Mouse (Mus musculus) testis, adult 2 months (tissue): Measurements from ENCODE around the gene Gng4.

Source experiments
- CTCF ChIP-seq: fragments of 200-500 bp; IDR thresholded peaks from 2 replicates; pipeline ENCODE4 v1.5.1; 2012; ENCODE audit warnings: low read depth, mild to moderate bottlenecking, inconsistent platforms, low read length, moderate library complexity; ENCODE audit not compliant: control insufficient read depth, insufficient read depth, insufficient replicate concordance
- POLR2A ChIP-seq: fragments of 200-500 bp; IDR thresholded peaks from 2 replicates; pipeline ENCODE4 v1.6.1; 2012; ENCODE audit warnings: low read depth, mild to moderate bottlenecking, inconsistent platforms, low read length, moderate library complexity; ENCODE audit not compliant: control insufficient read depth

GRCm38 (mm10) chr13:13775778-13776494, 7.9 kb upstream of the Gng4 start:
- TF ChIP-seq CTCF (no peak), POLR2A (no peak)
